Mouse (Mus musculus): ENCODE data around the gene Mbnl2.

DNA sequence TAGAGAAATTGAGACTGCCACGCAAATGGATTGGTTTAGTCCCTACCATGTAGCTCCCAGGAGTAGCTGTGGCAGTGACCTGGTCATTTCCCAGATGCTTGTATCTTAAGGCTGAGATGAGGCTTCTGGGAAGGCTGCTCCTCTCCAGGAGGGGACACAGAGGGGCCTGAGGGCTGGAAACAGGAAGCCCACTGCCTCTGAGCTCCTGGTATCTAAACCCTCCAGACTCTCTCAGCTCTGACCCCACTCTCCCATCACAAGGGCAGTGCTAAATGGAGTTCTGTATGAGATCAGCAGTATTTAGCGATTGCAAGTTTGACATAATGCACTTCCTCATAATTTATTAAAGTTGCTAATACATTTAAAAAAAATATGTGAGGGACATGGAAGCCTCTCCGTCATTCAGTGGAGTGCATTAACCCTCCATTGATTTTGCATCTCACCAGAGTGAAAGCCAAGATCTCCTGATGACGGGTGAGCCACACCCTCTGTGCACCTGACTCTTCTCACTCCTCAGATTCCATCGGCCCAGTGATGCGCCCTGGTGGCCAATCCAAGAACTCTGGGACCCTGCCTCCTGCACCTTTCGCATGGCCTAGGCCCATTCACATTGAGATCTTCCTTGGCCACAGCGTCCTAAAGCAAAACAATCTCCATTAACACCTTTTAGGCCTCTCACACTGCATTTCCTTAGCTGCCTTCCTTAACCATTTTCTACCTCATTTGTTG is 87.8 kb downstream of the Mbnl2 start:
- TF ChIP-seq CTCF (IDR thresholded peaks at IDR 0.05; ENCODE audit: low read depth, low read length) (peak; percentile 71), POLR2A (IDR thresholded peaks at IDR 0.05; ENCODE audit: insufficient read depth, low read length) (no peak)

Measured in ES-Bruce4 (cell line).